Mouse (Mus musculus) liver, embryonic 14.5 days (tissue): ENCODE results near the gene Rab11fip5. TPM values are rescaled to one million over a fixed set of nuclear protein-coding genes. Genes with fewer than 3 reads are reported as not detected.

Experiments
- ATAC-seq: fragments of 200-750 bp; cut with Nextera tagmentation; 2 replicates; pipeline ENCODE4 v1.8.0; 2017; ENCODE audit warnings: moderate number of reproducible peaks, mild to moderate bottlenecking, moderate library complexity; ENCODE audit not compliant: insufficient read depth
- DNase-seq, 3 experiments: peaks; one replicate each; pipeline ENCODE4 v3.0.0-alpha.2; 2012 to 2013; ENCODE audit warnings: low read depth in 3 of 3, low spot score in 3 of 3
- H3K27ac ChIP-seq: fragments of 300-500 bp; sonication (generic); 2 replicates; pipeline ENCODE4 v1.5.1; 2014; ENCODE audit warnings: moderate library complexity, mild to moderate bottlenecking, control low read depth, inconsistent platforms
- H3K27me3 ChIP-seq: fragments of 300-500 bp; sonication (generic); 2 replicates; pipeline ENCODE4 v1.6.1; 2014; ENCODE audit warnings: mild to moderate bottlenecking, low read length, moderate library complexity; ENCODE audit not compliant: control insufficient read depth, insufficient read depth
- H3K36me3 ChIP-seq: fragments of 300-500 bp; sonication (generic); replicated peaks from 2 replicates; pipeline ENCODE4 v1.6.1; 2014; ENCODE audit warnings: low read depth; ENCODE audit not compliant: control insufficient read depth, insufficient read depth
- H3K4me1 ChIP-seq, 2 experiments: fragments of 200-500 bp in 1 of 2; fragments of 300-500 bp in 1 of 2; sonication (generic) in 1 of 2; replicated peaks; 2 replicates each; pipeline ENCODE4 v1.6.1; 2012 to 2014; ENCODE audit warnings: antibody characterized with exemption in 1 of 2, inconsistent platforms in 1 of 2, low read length in 1 of 2; ENCODE audit not compliant: control insufficient read depth in 2 of 2, insufficient read depth in 2 of 2
- H3K4me2 ChIP-seq: fragments of 300-500 bp; sonication (generic); 2 replicates; pipeline ENCODE4 v1.6.1; 2014; ENCODE audit warnings: low read depth, mild to moderate bottlenecking, control low read depth, moderate library complexity
- H3K4me3 ChIP-seq, 2 experiments: fragments of 200-500 bp in 1 of 2; fragments of 300-500 bp in 1 of 2; sonication (generic) in 1 of 2; 2 replicates each; pipeline ENCODE4 v1.5.1; 2012 to 2014; ENCODE audit warnings: low read depth in 2 of 2, low read length in 2 of 2, mild to moderate bottlenecking in 2 of 2, control low read depth in 1 of 2, inconsistent platforms in 1 of 2, moderate library complexity in 1 of 2; ENCODE audit not compliant: insufficient read depth in 1 of 2
- H3K9ac ChIP-seq: fragments of 300-500 bp; sonication (generic); replicated peaks from 2 replicates; pipeline ENCODE4 v1.6.1; 2014; ENCODE audit warnings: mild to moderate bottlenecking, control low read depth, moderate library complexity
- H3K9me3 ChIP-seq: fragments of 300-500 bp; sonication (generic); 2 replicates; pipeline ENCODE4 v1.6.1; 2016; ENCODE audit warnings: low read length, mixed read lengths; ENCODE audit not compliant: control insufficient read depth
- CTCF ChIP-seq: IDR thresholded peaks from 2 replicates; pipeline ENCODE4 v1.5.1; 2016; ENCODE audit warnings: antibody characterized with exemption, low read depth, control low read depth
- EP300 ChIP-seq: IDR thresholded peaks from 2 replicates; pipeline ENCODE4 v1.6.1; 2016; ENCODE audit warnings: antibody characterized with exemption, low read depth
- WGBS: fragments of 180-500 bp; shearing (Covaris S2); extraction: QIAGEN DNeasy Blood & Tissue Kit; methylation state at CpG from one replicate; pipeline ENCODE4 v1.1.7; 2014; ENCODE audit not compliant: insufficient replicate concordance; 5-methylcytosine and 5-hydroxymethylcytosine counted together
- polyA plus RNA-seq, 2 experiments: library from polyadenylated mRNA; depleted of rRNA in 1 of 2; stranded (reverse) in 1 of 2; unstranded in 1 of 2; fragments of >200 nt; fragmentation: Nextera tagmentation in 1 of 2; extraction: Ambion mirVana in 1 of 2; gene quantifications; 2 replicates each; pipeline versions ENCODE4 v1.2.1 to v1.2.3; 2012 to 2014

Rab11fip5 gene
- polyA plus RNA-seq, 2 experiments: 0.33 to 0.40 TPM

GRCm38 (mm10) chr6:85294004-85294379 is 80.4 kb downstream of the Rab11fip5 start:
- Histone ChIP-seq H3K4me3 (no peak overlapping the region), H3K27ac (no peak overlapping the region), H3K9me3 (no peaks in the 10 kb centered on the region), H3K27me3 (no peaks in the 10 kb centered on the region), H3K36me3 (no peaks in the 10 kb centered on the region), H3K4me1 (peaks cover 0 to 5% of the 10 kb centered on the region in 2 experiments; a peak in 2 of 4 replicates), H3K4me2 (no peak overlapping the region), H3K9ac (no peak overlapping the region)
- ATAC-seq: no peak
- TF ChIP-seq EP300 (no peak), CTCF (no peak)
- DNase-seq: no peak
- WGBS: 72% methylated on average over 5 of the region's 5 CpGs

GRCm38 (mm10) chr6:85293255-85294003 is 81.0 kb downstream of the Rab11fip5 start:
- no peak for ATAC-seq
- no peak overlapping the region for H3K4me3 ChIP-seq
- no peak overlapping the region for H3K4me2 ChIP-seq

GRCm38 (mm10) chr6:85290869-85291824 is 83.3 kb downstream of the Rab11fip5 start:
- Histone ChIP-seq H3K9ac (no peak overlapping the region), H3K4me3 (no peak overlapping the region), H3K27me3 (no peaks in the 10 kb centered on the region), H3K9me3 (no peaks in the 10 kb centered on the region), H3K36me3 (no peaks in the 10 kb centered on the region), H3K4me2 (no peak overlapping the region), H3K27ac (no peak overlapping the region), H3K4me1 (peaks cover 0 to 12% of the 10 kb centered on the region in 2 experiments; a peak in 2 of 4 replicates)
- DNase-seq (no peak), ATAC-seq (no peak)
- WGBS: 70% methylated on average over 16 of the region's 16 CpGs
- TF ChIP-seq EP300 (no peak), CTCF (peak; percentile 52)

More at GRCm38 (mm10) chr6:85293255-85294003, 81.0 kb downstream of the Rab11fip5 start:
- 40% methylated on average over 10 of the region's 10 CpGs for WGBS
- Histone ChIP-seq H3K27ac (no peak overlapping the region), H3K9ac (no peak overlapping the region), H3K4me1 (peaks cover 0 to 7% of the 10 kb centered on the region in 2 experiments; a peak in 2 of 4 replicates), H3K9me3 (no peaks in the 10 kb centered on the region), H3K27me3 (no peaks in the 10 kb centered on the region), H3K36me3 (no peaks in the 10 kb centered on the region)
- no peak for DNase-seq
- no peak for TF ChIP-seq CTCF

- DNase-seq (no peak), ATAC-seq (peak; percentile 51; the same call in 1 of the 2 replicates)
- Histone ChIP-seq H3K4me1 (peaks cover 0 to 6% of the 10 kb centered on the region in 2 experiments; a peak in 2 of 4 replicates), H3K4me3 (no peak overlapping the region), H3K9me3 (no peaks in the 10 kb centered on the region), H3K4me2 (no peak overlapping the region), H3K9ac (no peak overlapping the region), H3K27ac (no peak overlapping the region), H3K36me3 (no peaks in the 10 kb centered on the region), H3K27me3 (no peaks in the 10 kb centered on the region)
- TF ChIP-seq CTCF (no peak), EP300 (no peak)
- WGBS: 24% methylated on average over 4 of the region's 4 CpGs
Measured at GRCm38 (mm10) chr6:85288193-85288857, 86.1 kb downstream of the Rab11fip5 start.
